Mouse (Mus musculus) kidney, postnatal 0 days (tissue): ENCODE data around the gene A2ml1. TPM values are rescaled to one million over a fixed set of nuclear protein-coding genes. Genes with fewer than 3 reads are reported as not detected.

ENCODE experiments used
- ATAC-seq: fragments of 200-750 bp; cut with Nextera tagmentation; replicated peaks from 2 replicates; pipeline ENCODE4 v1.8.0; 2017; ENCODE audit warnings: low read depth, moderate number of reproducible peaks, moderate TSS enrichment, moderate library complexity; ENCODE audit not compliant: low FRiP score
- DNase-seq: peaks from one replicate; pipeline ENCODE4 v3.0.0-alpha.2; 2016; ENCODE audit warnings: low spot score
- H3K27ac ChIP-seq: fragments of 300-500 bp; sonication (generic); 2 replicates; pipeline ENCODE4 v1.5.1; 2014; ENCODE audit warnings: mild to moderate bottlenecking
- H3K27me3 ChIP-seq: fragments of 300-500 bp; sonication (generic); 2 replicates; pipeline ENCODE4 v1.6.1; 2014; ENCODE audit warnings: low read length, mixed read lengths; ENCODE audit not compliant: insufficient read depth
- H3K36me3 ChIP-seq: fragments of 300-500 bp; sonication (generic); 2 replicates; pipeline ENCODE4 v1.6.1; 2014; ENCODE audit warnings: low read length, mixed read lengths; ENCODE audit not compliant: insufficient read depth
- H3K4me1 ChIP-seq: fragments of 300-500 bp; sonication (generic); replicated peaks from 2 replicates; pipeline ENCODE4 v1.6.1; 2014; ENCODE audit warnings: antibody characterized with exemption, low read length, mixed read lengths; ENCODE audit not compliant: insufficient read depth
- H3K4me2 ChIP-seq: fragments of 300-500 bp; sonication (generic); 2 replicates; pipeline ENCODE4 v1.6.1; 2014; ENCODE audit warnings: mild to moderate bottlenecking, low read length, moderate library complexity, mixed read lengths
- H3K4me3 ChIP-seq: fragments of 300-500 bp; sonication (generic); replicated peaks from 2 replicates; pipeline ENCODE4 v1.5.1; 2014; ENCODE audit warnings: low read depth, low read length
- H3K9ac ChIP-seq: fragments of 300-500 bp; sonication (generic); 2 replicates; pipeline ENCODE4 v1.6.1; 2014; ENCODE audit warnings: low read depth, low read length
- H3K9me3 ChIP-seq: fragments of 300-500 bp; sonication (generic); replicated peaks from 2 replicates; pipeline ENCODE4 v1.6.1; 2016; ENCODE audit warnings: low read length, inconsistent platforms, mixed read lengths
- CTCF ChIP-seq: IDR thresholded peaks from 2 replicates; pipeline ENCODE4 v1.5.1; 2016; ENCODE audit warnings: antibody characterized with exemption, low read depth, mild to moderate bottlenecking, moderate library complexity
- WGBS: fragments of 180-500 bp; shearing (Covaris S2); extraction: QIAGEN DNeasy Blood & Tissue Kit; methylation state at CpG from one replicate; pipeline ENCODE4 v1.1.7; 2014; 5-methylcytosine and 5-hydroxymethylcytosine counted together
- polyA plus RNA-seq: library from polyadenylated mRNA; unstranded; fragments of >200 nt; fragmentation: Nextera tagmentation; extraction: Ambion mirVana; gene quantifications from 2 replicates; pipeline ENCODE4 v1.2.1, GENCODE M21; 2015

Gene A2ml1
- polyA plus RNA-seq, 1 experiment from 2014 or later, result 0.84 TPM

DNA sequence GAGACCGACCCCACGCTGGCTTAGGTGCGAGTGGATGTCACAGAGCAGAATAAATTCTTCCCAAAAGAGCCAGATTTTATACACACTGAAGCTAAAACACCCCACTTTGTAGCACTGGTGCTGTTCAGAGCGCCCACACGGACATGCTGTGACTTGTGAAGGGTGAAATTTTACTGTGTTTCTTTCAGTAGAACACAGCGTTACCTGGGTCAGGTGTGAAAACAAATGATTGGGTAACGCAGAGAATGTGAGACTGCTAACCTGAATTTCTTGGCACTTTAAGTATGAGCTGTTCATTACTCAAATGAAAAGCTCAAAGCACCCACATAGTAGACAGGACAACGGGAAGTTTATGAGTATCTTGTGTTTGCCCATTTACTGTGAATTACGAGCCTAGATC lies 4.1 kb downstream of the A2ml1 start:
- DNase-seq (no peak), ATAC-seq (no peak)
- TF ChIP-seq CTCF, result no peak
- Histone ChIP-seq H3K9ac (no peak overlapping the region), H3K27ac (no peak overlapping the region), H3K9me3 (no peaks in the 10 kb centered on the region), H3K4me3 (no peak overlapping the region), H3K27me3 (no peaks in the 10 kb centered on the region), H3K4me2 (no peak overlapping the region), H3K36me3 (no peaks in the 10 kb centered on the region), H3K4me1 (no peaks in the 10 kb centered on the region)
- WGBS, result 72% methylated on average over 9 of the region's 9 CpGs

DNA sequence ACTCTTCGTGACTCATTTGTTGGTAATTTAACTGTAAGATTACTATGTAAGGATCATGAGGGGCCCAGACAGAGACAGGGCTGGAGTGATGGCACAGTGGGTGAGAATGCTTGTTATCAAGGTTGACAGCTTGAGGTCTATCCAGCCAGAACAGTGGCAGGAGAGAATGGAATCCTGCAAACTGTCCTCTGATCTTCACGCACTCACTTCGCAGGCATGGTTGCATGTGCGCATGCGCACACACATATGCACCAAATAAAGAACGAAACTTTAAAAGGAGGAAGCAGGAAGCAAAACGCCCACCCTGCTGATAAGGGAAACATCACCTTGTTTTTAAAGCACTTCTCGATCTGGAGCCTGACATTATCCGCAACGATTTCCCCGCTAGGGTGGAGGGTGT lies 14.8 kb downstream of the A2ml1 start:
- Histone ChIP-seq H3K27me3 (no peaks in the 10 kb centered on the region), H3K9ac (no peak overlapping the region), H3K9me3 (no peaks in the 10 kb centered on the region), H3K27ac (no peak overlapping the region), H3K36me3 (no peaks in the 10 kb centered on the region), H3K4me3 (no peak overlapping the region), H3K4me2 (no peak overlapping the region), H3K4me1 (no peaks in the 10 kb centered on the region)
- ATAC-seq (no peak), DNase-seq (no peak)
- TF ChIP-seq CTCF, result no peak
- 90% methylated on average over 11 of the region's 11 CpGs for whole genome bisulfite sequencing

DNA sequence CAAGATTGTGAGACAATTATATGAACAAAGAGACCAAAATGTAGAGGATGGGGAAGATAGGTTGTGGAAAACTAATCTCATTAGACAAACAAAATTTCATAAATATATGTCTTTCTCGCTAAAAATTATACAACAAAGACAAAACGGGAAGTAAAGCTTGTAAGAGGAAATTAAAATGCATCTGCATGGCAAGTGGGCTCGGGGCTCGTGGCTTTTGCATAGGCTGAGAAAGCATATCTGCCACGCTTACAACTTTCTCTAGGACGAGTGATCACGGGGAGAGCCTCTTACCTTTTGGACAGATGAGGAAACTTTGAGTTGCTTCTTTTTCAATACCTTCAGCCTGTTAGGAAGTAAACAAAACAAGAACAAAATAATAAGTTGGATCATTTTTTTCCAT lies 27.4 kb downstream of the A2ml1 start:
- no peak overlapping the region for H3K27ac ChIP-seq

DNA sequence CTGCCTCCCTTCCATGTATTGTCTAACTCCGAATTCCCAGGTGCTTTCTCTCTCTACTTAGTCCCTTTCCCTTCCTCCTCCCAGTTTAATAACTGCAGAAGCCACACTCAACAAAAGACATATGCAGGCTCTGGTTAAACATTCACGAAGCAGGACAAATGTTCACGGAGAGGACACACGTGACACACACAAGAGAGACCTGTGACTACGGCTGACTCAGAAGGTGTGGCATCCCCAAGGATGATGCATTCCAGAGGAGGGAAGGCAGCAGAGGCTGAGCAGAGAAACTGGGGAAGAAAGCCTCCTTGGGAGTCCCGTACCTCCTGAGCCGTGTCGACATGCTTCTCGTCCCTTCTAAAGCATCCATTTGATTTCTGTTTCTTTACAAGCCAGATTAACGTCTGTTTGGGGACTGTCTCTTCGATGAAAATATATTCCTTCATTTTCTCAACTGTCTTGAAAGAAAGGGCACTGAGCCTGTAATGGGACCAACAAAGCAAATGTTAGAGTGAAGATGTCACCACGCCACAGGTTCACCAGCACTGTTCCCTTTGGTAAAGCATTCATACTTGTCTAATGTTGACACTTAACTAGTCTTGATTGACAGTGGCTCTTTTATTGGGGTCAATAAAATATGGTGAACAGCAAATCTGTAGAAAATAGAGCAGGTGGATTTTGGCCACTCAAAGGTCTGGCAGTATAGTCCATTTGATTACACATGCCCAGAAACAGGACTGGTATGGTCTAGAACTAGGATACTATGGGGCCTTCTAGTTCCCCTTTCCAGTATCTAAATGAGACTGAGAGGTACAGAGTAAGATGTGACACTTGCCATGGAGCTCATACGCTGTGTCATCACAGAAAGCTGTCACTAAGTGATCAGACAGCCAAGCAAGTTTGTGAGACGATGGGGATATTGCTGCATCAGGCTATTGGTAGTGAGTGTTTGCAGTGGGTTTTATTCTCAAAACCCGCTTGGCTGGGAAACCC lies 31.6 kb downstream of the A2ml1 start:
- Histone ChIP-seq H3K4me3 (no peak overlapping the region), H3K27me3 (no peaks in the 10 kb centered on the region), H3K27ac (no peak overlapping the region), H3K4me1 (no peaks in the 10 kb centered on the region), H3K36me3 (no peaks in the 10 kb centered on the region), H3K9ac (no peak overlapping the region), H3K9me3 (no peaks in the 10 kb centered on the region), H3K4me2 (no peak overlapping the region)
- 69% methylated on average over 15 of the region's 15 CpGs for whole genome bisulfite sequencing
- ATAC-seq (peak; percentile 84), DNase-seq (peak; percentile 4)
- no peak for TF ChIP-seq CTCF

More for the DNA sequence above, 27.4 kb downstream of the A2ml1 start:
- no peak overlapping the region for H3K4me3 ChIP-seq
- no peaks in the 10 kb centered on the region for H3K4me1 ChIP-seq
- no peaks in the 10 kb centered on the region for H3K36me3 ChIP-seq
- DNase-seq (no peak), ATAC-seq (no peak)
- no peak for TF ChIP-seq CTCF
- H3K9me3 ChIP-seq, result no peaks in the 10 kb centered on the region
- H3K27me3 ChIP-seq, result no peaks in the 10 kb centered on the region
- WGBS, result 88% methylated on average over 7 of the region's 7 CpGs
- H3K4me2 ChIP-seq, result no peak overlapping the region
- H3K9ac ChIP-seq, result no peak overlapping the region

DNA sequence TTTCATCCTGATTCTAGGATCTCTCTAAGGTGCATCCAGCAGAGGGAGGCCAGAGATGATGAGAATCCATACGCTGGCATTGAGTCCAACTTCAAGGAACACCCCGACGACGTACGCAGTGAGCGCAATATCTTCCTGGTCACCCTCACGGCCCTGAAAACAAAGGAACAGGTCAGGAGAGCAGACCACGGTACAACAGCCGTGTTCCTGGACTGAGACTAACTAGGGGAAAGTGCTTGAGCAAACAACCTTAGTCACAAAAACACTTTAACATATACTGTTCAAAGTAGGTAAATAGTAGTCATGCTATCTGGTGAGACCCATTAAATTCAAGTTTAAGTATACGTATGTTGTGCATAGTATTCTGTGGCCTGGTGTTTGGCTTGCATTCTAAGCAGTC lies 32.9 kb downstream of the A2ml1 start:
- TF ChIP-seq CTCF, result no peak
- 91% methylated on average over 10 of the region's 10 CpGs for WGBS
- no peaks in the 10 kb centered on the region for H3K36me3 ChIP-seq
- no peaks in the 10 kb centered on the region for H3K27me3 ChIP-seq
- H3K9ac ChIP-seq, result no peak overlapping the region
- no peak overlapping the region for H3K4me3 ChIP-seq
- H3K27ac ChIP-seq, result no peak overlapping the region
- H3K9me3 ChIP-seq, result no peaks in the 10 kb centered on the region
- ATAC-seq (no peak), DNase-seq (no peak)
- no peaks in the 10 kb centered on the region for H3K4me1 ChIP-seq
- H3K4me2 ChIP-seq, result no peak overlapping the region

DNA sequence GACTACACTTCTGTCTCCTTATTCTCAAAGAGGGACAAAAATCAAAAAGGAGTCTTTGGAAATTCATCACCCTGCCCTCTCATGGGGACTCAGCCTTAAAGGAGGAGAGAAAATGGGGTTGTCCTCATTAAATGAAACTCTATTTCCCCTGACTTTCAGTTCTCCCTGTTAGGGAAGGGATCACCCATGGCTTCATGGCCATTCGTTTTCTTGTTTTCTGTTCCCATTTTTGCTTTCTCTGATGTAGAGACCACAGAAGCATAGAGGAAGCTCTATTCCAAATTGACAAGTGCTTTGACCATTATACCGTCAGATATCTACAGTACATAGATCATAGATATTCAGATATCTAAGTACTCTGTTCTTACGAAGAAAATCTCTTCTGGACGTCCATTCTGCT lies 36.0 kb downstream of the A2ml1 start:
- H3K4me3 ChIP-seq, result no peak overlapping the region
- no peaks in the 10 kb centered on the region for H3K36me3 ChIP-seq
- WGBS, result 85% methylated on average over 4 of the region's 4 CpGs
- no peak for TF ChIP-seq CTCF
- DNase-seq (no peak), ATAC-seq (no peak)
- no peaks in the 10 kb centered on the region for H3K9me3 ChIP-seq
- no peaks in the 10 kb centered on the region for H3K27me3 ChIP-seq
- H3K4me1 ChIP-seq, result no peaks in the 10 kb centered on the region
- no peak overlapping the region for H3K27ac ChIP-seq
- no peak overlapping the region for H3K9ac ChIP-seq
- no peak overlapping the region for H3K4me2 ChIP-seq
